Mouse (Mus musculus): Measurements from ENCODE around the gene Atp5l. TPM values are rescaled to one million over a fixed set of nuclear protein-coding genes. Genes with fewer than 3 reads are reported as not detected.
"Not testable (repeated sequence)": the region's sequence is repeated elsewhere in the genome, so short reads cannot be mapped to it uniquely, and the experiment has no call there.

The Atp5l gene
- 100 to 1,000 TPM; 334 to 337 TPM for total RNA-seq (2021)
- long read RNA-seq, transcript Atp5l-201 (3 exons, 544 nt) = major isoform, 145 of 149 reads
- long read RNA-seq, partial matches to known transcripts = 0 of 149 reads
- long read RNA-seq, other reads (novel, unspliced or antisense) = 2 of 149 reads

- peak; percentile 83 to 94 for DNase-seq (ENCODE audit: low spot score in 2 of 2)
These were observed at the start of gene Atp5l for GRCm38 (mm10) chr9:44920374-44921122. TSS of gene Atp5l (minus strand) at chr9:44920742.

- no peak for DNase-seq (ENCODE audit: low spot score in 2 of 2)
These were observed 48.9 kb upstream of the Atp5l start for GRCm38 (mm10) chr9:44969450-44969849.

GRCm38 (mm10) chr9:44967763-44968162, 47.2 kb upstream of the Atp5l start:
- DNase-seq (ENCODE audit: low spot score in 2 of 2) = not testable (repeated sequence)

- peak; percentile 45 to 84 for DNase-seq (ENCODE audit: low spot score in 2 of 2)
These were observed 46.3 kb upstream of the Atp5l start for GRCm38 (mm10) chr9:44966815-44967242.

GRCm38 (mm10) chr9:44965833-44966466, 45.4 kb upstream of the Atp5l start:
- no peak for DNase-seq (ENCODE audit: low spot score in 2 of 2)

- DNase-seq (ENCODE audit: low spot score in 2 of 2) = peak; percentile 99
These were observed 44.7 kb upstream of the Atp5l start, which contains the start of gene Ube4a for GRCm38 (mm10) chr9:44965126-44965832. TSS of gene Ube4a (minus strand) at chr9:44965600.

- DNase-seq (ENCODE audit: low spot score in 2 of 2) = no peak
These were observed 33.9 kb upstream of the Atp5l start for GRCm38 (mm10) chr9:44954432-44954831.

- DNase-seq (ENCODE audit: low spot score in 2 of 2) = no peak
These were observed 27.3 kb upstream of the Atp5l start for GRCm38 (mm10) chr9:44947836-44948235.

GRCm38 (mm10) chr9:44946185-44946695, 25.7 kb upstream of the Atp5l start:
- DNase-seq (ENCODE audit: low spot score in 2 of 2) = peak in 1 of 2 experiments; percentile 37

- no peak for DNase-seq (ENCODE audit: low spot score in 2 of 2)
These were observed 21.9 kb upstream of the Atp5l start for GRCm38 (mm10) chr9:44942421-44942820.

- no peak for DNase-seq (ENCODE audit: low spot score in 2 of 2)
These were observed 21.2 kb upstream of the Atp5l start for GRCm38 (mm10) chr9:44941756-44942155.

GRCm38 (mm10) chr9:44921543-44921942, 1.0 kb upstream of the Atp5l start:
- no peak for DNase-seq (ENCODE audit: low spot score in 2 of 2)

GRCm38 (mm10) chr9:44921123-44921468, 554 bp upstream of the Atp5l start:
- DNase-seq (ENCODE audit: low spot score in 2 of 2) = no peak

- DNase-seq (ENCODE audit: low spot score in 2 of 2) = no peak
These were observed 936 bp downstream of the Atp5l start for GRCm38 (mm10) chr9:44919606-44920005.

GRCm38 (mm10) chr9:44916196-44916595, 4.3 kb downstream of the Atp5l start:
- peak in 1 of 2 experiments; percentile 63 for DNase-seq (ENCODE audit: low spot score in 2 of 2)

- no peak for DNase-seq (ENCODE audit: low spot score in 2 of 2)
These were observed 5.8 kb downstream of the Atp5l start for GRCm38 (mm10) chr9:44914706-44915105.

- no peak for DNase-seq (ENCODE audit: low spot score in 2 of 2)
These were observed 9.2 kb downstream of the Atp5l start for GRCm38 (mm10) chr9:44911365-44911764.

- DNase-seq (ENCODE audit: low spot score in 2 of 2) = peak; percentile 60 to 78
These were observed 14.9 kb downstream of the Atp5l start for GRCm38 (mm10) chr9:44905620-44906019.

- DNase-seq (ENCODE audit: low spot score in 2 of 2) = peak; percentile 77 to 87
These were observed 15.6 kb downstream of the Atp5l start for GRCm38 (mm10) chr9:44904964-44905363.

GRCm38 (mm10) chr9:44903856-44904255, 16.7 kb downstream of the Atp5l start:
- no peak for DNase-seq (ENCODE audit: low spot score in 2 of 2)

- DNase-seq (ENCODE audit: low spot score in 2 of 2) = no peak
These were observed 20.1 kb downstream of the Atp5l start for GRCm38 (mm10) chr9:44900402-44900801.
